Mouse (Mus musculus): Measurements from ENCODE around the gene 2010106E10Rik. TPM values are rescaled to one million over a fixed set of nuclear protein-coding genes. Genes with fewer than 3 reads are reported as not detected.
A peak's percentile ranks its signal among the peaks of the same experiment; 100 is the strongest.

2010106E10Rik gene
- total RNA-seq (2021) = not detected
- long read RNA-seq, experiment 1 = 0 reads
- long read RNA-seq, experiment 2 = 0 reads

GRCm38 (mm10) chrX:112494974-112495373 lies at the start of gene 2010106E10Rik:
Gene 2010106E10Rik, plus strand, starts transcription at chrX:112495274.
- intact Hi-C loops (cut with DNase I; ENCODE audit: low total_unique reads) = no loop called here
- DNase-seq = no peak

GRCm38 (mm10) chrX:112505651-112506050 lies 10.6 kb downstream of the 2010106E10Rik start:
- intact Hi-C loops (cut with DNase I; ENCODE audit: low total_unique reads) = no loop called here
- no peak for DNase-seq

- DNase-seq = no peak
- intact Hi-C loops (cut with DNase I; ENCODE audit: low total_unique reads) = no loop called here
Observed at GRCm38 (mm10) chrX:112524755-112525154, 29.7 kb downstream of the 2010106E10Rik start.

- no peak for DNase-seq
- intact Hi-C loops (cut with DNase I; ENCODE audit: low total_unique reads) = no loop called here
Observed at GRCm38 (mm10) chrX:112543115-112543514, 48.0 kb downstream of the 2010106E10Rik start.

DNA sequence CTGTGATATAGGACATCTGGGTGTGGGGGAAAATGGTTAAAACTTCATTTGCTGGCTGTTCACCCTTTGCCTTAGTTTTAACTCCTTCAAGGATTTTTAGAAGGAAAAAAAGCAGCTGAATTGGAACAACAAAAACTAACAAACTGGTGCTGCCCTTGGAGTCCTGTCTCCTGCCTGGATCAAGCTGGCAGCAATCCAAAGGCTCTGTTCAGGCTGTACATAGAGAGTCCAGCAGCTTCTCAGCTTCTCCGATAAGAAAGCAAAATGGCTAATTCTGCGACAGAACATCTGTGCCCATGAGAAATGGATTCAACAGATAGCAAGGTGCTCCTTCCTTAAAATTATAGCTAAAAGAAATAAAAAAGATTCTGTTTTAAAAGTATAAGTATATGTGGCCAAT lies 72.6 kb downstream of the 2010106E10Rik start:
- no peak for DNase-seq
- intact Hi-C loops (cut with DNase I; ENCODE audit: low total_unique reads) = no loop called here

- intact Hi-C loops (cut with DNase I; ENCODE audit: low total_unique reads) = no loop called here
- peak; percentile 10 for DNase-seq
Observed at GRCm38 (mm10) chrX:112600511-112601305, 105.6 kb downstream of the 2010106E10Rik start, which contains the start of gene Zfp711. Gene Zfp711, plus strand, starts transcription at chrX:112600526.

DNA sequence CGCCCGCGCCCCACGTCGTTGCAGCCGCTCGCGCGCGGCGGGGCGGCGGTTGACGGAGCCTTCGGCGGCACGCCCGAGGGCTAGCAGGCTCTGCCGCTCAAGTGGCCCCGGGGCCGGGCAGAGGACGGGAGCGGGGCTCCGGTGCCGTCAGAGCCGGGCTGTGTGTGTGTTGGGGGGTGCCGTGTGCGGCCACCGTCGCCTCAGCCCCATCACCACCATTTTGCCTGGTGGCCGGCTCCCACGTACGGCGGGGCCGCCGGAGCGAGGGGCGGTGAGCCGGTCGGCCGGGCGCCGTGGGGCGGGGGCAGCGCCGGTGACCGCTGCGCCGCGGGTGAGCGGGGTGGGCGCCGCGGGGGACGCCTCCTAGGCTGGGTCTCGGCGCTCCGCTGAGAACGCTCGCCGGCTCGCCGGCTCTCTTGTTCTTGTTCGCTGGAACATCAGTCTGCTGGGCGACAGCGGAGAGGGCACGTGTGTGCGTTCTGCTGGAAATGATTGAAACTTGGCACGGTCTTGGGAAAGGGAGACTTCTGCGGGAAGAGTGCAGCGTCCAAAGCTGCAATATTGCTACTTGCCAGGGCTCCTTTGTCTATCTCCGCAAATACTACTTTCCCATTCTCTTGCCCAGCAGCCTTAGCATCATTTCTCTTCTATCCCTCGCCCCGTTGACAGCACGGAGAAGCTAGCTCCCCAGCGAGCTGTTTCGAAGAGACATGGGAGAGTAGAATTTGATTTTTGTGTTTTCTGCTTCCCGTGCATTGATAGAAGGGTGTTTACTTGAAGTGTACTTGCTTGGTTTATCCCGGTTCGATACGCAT lies 106.4 kb downstream of the 2010106E10Rik start:
- intact Hi-C loops (cut with DNase I; ENCODE audit: low total_unique reads) = no loop called here
- DNase-seq = peak; percentile 6

Other genes with a start within 250 kb of the 2010106E10Rik start
- gene Apool, start 183.9 kb upstream of the 2010106E10Rik start, total RNA-seq (2021) = 10 to 100 TPM; 48.3 to 53.6 TPM
- not detected for gene Satl1, start 88.5 kb upstream of the 2010106E10Rik start, total RNA-seq (2021)
- gene Zfp711, start 105.3 kb downstream of the 2010106E10Rik start, total RNA-seq (2021) = under 1 TPM; 0.55 to 0.59 TPM
- gene Pof1b, start 203.4 kb downstream of the 2010106E10Rik start, total RNA-seq (2021) = not detected

Data from gastrocnemius, postnatal 14 days (tissue).